Mouse (Mus musculus) adrenal gland, adult 8-10 months (tissue): ENCODE measurements at regions not wholly inside any gene's neighbourhood (a gene's known extent, or its start where the extent isn't known, plus 50 kb on each side); places are given as distances from the start of the nearest gene placed in this dataset.
A peak's percentile ranks its signal among the peaks of the same experiment; 100 is the strongest.

Experiments
- DNase-seq: peaks from one replicate; pipeline ENCODE4 v3.0.0; 2022

DNA sequence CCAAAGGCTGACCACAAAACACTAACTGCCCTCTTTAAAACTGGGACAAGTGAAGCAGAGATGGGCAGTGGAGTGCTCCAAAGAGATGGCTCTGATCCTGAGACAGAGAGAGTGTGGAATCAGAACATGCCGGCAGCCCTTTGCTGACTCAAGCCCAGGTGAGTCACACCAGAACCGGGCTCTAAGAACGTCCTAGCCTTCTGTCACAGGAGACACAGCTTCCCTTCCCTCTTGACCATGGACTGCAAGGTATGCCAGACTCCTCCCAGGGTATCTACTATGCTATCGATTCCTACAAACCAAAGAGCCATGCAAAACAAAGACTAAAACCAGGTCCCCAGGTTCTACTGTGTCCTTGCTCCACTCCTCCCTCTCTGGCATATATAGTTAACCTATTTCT, 98.0 kb downstream of the Dhx15 start:
- DNase-seq: no peak

DNA sequence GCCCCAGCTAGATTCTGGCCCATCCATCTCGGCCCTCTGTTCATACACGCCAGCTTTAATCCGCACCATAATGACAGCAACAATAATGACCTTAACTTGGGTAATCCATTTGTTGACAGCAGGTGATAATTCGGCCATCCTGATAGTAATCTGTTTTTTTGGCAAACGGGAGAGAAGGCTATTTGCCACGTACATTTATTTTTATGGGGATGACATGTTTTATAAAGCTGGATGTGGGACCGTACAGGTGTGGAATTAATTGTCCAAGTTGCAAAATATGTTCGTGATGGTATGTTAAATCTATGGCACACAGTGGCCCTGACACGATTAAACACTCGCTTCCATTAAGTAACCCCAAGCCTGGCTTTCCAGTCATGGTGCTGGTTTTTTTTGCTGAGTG, 102.2 kb downstream of the Dhx15 start:
- no peak for DNase-seq

DNA sequence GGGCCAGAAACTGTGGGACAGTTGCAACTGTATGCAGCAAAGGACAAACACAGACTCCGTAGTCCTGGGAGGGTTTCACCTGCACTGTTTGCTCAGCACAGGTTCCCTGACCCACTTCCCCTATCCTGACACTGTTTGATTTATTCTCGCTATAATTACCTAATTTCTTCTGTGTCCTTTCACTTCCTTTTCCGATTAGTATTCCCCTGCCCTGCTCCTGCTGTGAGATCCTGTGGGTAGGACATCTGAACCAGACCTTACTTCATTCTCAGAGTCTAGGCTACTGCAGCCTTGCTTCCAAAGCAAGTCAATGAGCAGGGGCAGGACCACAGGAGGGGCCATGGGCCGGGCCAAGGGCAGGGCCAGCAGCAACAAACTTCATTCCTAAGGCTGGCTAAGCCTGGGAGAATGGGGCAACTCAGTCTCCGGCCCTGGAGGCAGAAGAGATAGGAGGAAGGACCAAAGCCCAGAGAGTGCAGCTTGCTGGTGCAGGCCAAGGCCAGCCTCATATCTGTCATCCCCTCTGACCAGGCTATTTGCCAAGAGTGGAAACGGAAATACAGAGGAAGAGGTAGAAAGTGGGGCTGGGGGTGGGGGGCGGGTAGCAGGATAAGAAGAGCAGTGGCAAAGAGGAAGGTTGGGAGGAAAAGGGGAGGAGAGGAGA, 103.4 kb downstream of the Dhx15 start:
- no peak for DNase-seq

DNA sequence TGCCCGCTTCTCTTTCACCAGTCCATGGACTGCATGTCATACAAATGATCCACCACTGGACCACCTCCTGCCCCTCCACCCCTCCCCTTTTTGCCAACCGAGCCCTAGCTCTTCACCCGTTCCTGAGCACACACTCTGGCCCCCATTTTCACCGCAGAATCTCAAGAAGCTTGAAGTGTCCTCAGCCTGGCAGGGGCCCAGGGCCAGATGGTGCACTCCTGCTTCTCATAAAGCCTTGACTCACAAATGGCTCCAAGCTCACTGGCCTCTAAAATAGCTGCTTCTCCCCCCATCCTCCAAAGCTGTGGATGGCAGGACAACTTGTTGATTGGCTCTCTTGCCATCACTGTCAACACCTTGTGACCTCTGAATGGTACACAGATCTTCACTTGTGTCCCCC, 110.0 kb downstream of the Dhx15 start:
- no peak for DNase-seq

DNA sequence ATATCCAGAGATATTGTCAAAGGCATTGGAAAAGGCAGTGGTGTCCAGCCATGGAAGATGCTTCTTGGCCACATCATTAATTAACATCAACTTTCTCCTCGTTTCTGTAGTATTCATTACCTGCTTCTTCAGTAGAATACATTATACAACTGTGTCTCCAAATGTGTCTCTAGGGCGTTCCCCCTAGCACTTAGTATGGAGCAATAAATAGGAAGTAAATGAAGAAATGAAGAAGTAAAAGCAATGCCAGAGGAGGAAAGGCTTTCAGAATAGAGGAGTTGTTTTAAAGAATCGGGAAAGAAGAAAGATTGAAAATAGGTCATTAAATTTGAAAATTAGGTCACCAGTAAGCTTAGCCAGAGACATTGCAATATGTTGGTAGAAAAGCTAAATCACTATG, 112.6 kb downstream of the Dhx15 start:
- DNase-seq: no peak

DNA sequence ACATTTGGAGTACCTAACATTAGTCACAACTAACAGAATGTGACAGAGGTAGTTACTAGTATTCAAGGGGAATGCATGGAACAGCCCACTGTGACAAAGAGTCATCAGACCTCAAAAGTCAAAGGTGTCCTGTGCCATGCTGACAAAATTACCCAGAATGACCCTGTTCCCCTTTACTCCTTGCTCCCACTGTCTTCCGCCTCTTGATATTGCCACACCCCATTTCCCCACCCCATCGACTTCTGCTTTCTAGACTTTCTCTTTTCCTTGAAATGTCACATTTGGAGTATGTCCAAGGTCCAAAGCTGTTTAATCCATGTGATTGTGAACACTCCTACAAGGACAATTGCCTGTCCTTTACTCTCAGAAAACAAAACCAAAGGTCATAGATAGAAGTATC, 115.2 kb downstream of the Dhx15 start:
- DNase-seq: no peak

DNA sequence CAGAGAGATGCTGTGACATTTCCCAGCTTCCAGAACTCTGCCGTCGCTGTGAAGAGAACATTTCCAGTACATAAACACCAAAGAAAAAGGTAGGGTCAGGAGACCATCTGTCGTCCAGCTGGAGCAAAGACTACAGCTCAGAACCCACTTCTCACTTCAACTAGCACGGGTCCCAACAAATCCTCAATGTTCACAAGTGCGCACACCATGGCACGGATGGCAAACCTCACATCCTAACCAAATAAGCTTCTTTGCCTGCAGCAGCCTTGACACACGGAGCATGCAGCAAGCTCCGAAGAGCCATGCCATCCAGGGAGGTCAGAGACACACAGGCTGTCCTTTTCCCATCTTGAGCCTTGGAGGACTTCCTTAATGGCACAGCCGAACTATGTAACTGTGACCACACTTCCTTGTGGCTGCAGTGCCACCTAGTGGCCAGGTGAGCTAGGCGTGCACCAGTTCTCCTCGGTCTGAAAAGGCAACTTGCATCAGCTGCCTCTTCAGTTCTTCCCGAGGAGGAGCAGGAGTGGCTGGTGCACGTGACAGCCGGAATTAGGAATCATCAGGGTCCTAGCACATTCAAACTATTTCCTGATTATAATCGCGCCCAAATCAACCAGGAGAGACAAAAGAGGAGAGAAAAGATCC, 125.4 kb downstream of the Dhx15 start:
- DNase-seq: peak; percentile 42

DNA sequence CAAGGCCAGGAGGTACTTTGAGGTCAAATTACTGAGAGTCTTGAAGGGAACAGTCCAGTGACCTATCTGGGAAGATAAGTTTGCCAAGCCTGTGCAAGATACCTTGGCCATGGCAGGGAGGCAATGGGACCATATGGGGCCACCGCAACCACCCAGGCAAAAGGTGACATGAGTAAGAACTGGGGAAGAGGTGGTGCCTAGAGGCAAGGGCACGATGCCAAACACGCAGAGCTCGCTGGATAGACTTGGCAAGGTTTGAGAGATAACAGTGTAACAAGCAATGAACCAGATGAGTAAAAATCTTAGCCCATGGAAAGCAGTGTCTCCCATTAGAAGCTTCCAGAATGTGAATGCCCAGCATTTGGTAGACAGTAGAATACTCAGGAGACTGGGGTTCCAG, 128.1 kb downstream of the Dhx15 start:
- peak; percentile 32 for DNase-seq

DNA sequence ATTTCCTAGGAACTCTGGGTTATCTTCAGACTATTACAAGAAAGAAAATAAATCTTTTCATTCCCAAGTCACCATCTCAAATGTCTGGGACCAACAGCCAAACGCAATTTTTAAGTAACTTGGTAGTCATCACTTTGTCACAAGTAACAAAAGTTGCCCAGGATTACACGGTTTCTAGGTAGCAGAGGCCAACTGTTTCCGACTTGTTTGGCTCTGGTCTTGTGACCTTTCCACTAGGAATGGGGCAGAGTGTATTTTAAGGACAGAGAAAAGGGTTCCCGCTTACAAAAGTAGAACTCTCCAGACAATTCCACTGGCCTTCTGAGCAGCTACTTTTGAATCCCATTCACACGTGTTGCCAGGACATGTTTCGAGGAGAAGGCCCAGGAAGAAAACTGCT, 129.1 kb downstream of the Dhx15 start:
- no peak for DNase-seq

DNA sequence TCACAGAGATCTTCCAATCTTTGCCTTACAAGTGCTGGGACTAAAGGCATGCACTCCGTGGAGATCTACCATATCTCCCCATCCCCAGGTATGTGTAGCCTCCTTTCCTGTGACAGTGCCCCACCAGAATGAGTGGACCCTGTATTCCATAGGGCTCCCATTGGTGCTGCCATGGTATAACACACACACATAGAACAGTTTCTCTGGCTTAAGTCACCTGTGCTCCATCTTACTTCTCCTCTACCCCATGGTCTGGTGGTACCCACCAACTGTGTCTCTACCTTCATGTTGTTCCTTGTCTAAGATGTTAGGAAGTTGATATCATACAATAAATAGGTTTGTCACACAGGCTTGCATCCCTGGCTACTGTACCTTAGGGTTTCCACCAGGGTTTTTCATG, 133.1 kb downstream of the Dhx15 start:
- DNase-seq: no peak

DNA sequence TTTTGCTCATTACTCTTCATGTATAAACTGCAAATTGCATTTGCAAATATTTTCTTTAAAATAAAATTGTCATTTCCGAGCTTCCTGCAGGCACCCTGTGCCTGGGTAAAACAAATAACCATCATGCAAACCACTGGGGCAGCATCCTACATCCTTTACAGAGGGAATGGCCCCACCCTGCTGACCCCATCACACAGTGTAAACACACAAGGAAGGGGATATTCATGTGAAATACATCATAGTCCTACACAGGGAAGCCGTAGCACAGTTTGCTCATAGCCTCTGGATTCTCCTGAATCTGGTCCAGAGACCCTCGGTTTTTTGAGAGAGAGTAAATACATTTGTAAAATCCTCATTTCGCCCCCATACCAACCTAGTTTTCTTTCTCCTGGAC, 138.2 kb downstream of the Dhx15 start:
- DNase-seq: no peak

DNA sequence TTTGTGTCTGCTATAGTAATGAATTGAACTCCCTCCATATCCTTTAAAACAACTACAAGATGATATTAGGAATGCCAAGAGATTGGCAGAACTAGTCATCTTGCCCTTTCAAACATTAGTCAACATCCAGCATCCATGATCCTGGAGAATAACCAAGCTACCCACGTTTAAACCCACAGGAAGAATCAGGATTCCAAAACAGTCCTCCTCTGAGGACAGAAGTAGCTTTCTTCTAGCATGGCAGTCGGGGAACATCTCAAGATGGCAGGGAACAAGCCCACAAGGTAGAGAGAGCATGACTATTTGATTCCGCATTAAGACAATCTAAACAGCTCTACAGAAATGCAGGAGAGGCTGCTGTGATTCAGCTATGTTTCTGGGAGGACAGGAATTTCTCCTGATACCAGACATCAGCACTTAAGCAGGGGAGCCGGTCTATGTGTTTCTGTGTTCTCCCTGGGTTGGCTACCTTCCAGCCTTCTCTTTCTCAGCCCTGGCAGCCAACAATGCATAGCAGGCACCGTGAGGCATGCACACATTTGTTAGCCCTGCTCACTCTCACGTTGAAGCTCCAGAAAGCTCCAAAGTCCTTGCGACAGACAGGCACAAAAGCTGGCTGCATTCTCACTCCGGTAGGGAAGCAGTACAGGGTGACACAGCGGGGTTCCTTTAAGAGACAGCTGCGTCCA, 138.8 kb downstream of the Dhx15 start:
- DNase-seq: no peak

DNA sequence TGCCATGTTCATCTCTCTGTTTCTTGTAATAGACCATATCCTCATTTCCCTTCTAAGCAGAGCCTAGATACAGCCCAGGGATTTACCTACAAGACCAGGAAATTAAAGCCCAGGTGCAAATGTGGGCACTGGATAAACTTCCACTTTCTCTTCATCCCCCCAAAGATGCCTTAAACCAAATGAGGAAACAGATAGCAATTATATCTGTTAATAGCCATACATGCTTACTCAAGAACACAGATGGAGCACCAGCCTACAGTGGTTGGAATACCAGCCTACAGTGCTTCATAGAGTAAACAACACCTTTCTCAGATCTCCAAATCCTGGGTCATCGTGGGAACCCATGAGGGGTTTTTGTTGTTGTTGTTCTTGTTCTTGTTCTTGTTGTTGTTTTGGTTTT, 141.5 kb downstream of the Dhx15 start:
- no peak for DNase-seq

DNA sequence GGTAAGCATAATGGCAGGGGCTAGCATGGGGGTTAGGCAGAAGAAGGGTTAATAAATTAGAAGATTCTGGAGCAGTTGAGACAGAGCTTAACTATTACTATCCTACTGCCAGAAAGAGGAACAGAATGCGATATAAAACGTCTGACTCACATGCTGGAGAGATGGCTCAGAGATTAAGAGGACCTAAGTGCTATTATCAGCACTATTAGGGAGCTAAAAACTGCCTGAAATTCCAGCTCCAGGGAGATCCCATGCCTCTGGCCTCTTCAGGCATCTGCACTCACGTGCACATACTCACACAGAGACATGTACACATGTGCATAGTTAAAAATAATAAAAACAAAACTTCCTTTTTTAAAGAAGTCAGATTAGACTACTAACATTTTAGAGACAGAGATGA, 143.6 kb downstream of the Dhx15 start:
- DNase-seq: no peak

DNA sequence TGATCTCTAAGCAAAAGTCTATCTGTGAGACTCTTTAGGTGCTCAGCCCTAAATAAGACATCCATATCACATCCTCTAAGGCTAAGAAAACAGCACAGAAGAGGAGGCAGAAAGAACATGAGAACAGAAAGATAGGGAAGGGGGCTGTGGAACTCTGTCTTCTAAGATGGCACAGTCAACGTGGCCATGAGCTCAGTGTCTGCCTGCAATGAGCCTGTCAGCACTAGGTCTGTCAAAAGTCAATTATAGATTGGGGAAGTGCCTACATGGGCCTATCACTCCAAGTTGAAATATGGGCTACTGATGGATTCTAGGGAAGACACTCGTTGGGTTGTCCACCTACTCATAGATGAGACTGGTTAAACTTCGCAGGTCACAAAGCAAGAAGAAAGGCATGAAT, 146.2 kb downstream of the Dhx15 start:
- DNase-seq: no peak

DNA sequence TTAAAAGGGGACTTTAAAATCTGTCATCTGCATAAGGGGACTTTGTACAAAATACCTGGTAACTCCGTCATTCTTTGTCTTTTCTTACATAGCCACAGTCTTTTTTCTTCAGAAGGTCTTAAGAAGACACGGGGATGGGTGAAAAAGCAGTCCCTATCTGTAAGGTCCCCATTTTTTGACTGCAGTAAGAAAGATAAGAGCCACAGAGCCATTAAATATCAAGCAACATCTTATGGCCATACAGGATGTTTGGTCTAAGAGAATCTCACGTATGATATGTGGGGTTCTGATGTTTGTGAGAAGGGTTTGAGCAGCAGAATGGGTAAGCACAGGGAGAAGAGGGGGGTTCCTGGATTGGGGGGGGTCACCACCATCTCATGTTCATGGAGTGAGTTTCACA, 148.9 kb downstream of the Dhx15 start:
- no peak for DNase-seq

DNA sequence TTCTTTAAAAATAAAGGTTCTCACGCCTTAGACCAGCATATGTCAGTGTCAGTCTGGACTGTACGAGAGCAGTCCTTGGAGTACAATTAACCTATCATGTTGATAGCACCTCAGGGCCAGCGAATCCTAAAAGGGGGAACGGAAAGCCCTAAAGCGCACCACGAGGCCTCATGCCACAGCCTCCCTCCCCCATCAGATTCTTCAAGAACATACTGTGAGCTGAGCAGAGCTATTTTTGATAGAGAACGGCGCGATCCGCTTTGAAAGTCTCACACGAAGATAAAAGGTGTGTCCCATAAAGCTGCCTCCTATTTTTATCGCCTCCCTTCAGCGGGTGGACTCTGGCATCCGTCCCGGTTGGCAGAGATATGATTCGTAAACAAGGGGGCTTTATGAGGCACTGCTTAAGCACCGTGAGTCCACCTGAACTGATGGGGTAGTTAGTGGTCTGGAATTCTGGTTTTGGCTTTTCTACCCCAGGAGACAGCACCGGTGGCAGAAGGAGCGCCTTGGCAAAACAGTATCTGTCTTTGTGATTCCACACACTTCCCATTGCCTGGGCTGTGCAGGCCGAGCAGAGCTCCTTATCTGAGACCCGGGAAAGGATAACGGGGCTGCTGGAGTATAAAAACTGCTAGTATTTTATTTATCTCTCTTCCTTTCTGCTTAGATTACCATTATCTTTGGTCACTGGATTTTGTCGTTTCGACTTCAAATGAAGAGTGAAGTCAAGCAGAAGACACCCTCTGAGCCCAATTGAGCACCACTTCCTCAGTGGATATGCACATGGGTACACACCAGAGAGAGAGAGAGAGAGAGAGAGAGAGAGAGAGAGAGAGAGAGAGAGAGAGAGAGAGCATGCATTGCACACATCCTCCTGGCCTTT, 149.6 kb downstream of the Dhx15 start:
- no peak for DNase-seq

DNA sequence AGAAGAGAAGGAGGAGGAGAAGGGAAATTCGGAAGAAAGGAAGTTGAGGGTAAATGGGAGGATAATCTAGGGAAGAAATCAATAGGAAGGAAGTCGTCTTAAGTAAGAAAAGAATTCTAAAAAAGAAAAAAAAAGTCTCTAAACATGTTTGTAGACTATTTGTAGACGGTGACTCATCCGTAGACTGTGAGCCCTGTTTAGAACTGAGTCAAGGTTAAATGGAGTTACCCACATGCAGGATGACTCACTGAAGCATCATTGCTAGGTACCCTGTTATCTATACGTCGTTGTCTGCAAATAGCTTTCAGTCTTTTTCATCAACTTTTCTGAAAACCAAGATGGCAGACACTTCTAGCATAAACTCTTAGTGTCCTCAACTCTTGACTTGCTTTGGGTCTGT, 155.0 kb downstream of the Dhx15 start:
- no peak for DNase-seq

DNA sequence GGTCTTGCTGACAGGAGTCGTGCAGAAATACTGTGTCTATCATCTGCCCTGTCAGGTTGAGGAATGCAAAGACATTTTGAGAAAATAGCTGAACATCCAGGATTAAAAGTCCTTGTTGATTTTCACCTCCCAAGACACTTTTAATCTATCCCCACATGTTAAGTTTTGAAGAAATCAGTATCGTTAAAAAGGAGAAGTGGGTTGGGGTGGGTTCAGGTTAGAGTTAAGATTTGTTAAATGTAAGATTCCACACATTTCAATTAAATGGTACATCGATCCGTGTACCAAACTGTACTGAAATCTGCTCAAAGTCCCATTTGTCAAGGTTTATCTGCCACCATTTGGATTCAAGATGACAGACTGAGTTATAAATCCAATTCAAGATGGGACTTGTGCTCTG, 162.8 kb downstream of the Dhx15 start:
- no peak for DNase-seq

DNA sequence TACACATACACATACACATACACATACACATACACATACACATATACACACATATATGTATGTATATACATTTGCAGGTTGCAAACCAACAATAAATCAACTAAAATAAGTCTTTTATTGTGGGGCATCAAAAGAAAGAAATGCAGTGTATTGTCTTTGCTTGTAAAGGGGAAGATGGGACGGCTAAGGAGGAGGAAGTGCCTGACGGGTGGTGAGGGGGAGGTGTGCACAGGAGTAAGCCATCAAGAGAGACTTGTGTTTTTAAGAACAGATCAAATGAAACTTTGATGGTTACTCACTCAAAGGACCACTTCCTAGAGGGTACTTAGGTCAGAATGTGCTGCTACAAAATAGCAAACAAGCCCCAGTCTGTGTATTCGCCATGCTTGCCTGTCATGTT, 164.2 kb downstream of the Dhx15 start:
- DNase-seq: no peak

DNA sequence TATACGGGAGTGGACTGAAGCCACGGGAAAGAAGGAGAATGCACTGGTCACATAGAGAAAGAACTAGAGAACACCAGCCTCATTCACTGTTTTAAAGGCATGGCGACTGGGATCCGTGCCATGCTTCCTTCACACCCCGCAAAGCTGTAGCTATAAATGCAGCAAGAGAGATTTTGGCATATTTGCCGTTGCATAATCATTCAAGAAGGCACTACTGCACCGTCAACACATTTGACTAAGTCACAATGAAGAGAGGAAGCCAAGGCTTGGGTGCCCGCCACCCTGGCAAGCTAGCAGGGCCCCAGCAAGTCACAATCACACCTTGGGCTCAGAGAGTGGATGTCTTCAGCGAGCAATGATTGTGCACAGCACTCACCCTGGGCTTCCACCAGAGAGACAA, 167.1 kb downstream of the Dhx15 start:
- no peak for DNase-seq

DNA sequence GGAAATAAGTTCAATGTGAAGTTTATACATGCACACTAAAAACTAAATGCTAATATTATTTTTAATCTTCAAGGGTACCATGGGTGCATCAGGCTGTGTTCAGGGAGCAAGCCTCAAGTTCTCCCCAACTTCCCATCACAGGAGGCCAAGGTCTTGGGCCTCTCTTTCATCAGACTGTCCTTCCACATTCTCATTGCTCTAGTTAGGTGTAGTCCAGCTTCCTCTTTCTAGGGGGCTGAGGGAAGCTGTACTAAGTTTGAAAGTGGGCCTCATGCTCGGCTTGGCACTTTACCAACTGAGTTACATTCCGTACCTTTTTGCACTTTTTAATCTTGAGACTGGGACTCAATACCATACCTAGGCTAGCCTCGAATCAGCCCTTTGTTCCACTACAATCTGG, 173.3 kb downstream of the Dhx15 start:
- DNase-seq: no peak

DNA sequence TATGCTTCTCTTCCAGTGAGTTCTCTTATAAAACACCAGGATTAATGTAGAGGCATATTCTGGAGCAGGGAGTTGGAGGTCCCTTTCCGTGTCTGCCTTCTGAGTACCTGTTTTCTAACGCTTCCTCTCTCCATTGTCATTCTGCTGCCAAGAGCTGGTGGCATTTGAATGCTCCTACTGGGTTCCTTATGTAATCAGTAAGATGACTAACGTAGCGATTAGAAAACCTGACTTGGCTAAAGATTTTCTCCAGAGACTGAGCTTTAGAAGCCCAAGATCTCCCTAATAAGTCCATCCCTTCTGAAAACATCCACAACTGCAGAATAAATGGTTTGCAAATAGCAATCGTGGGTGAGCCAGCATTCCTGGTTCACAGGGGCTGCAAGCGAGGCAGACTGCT, 174.5 kb downstream of the Dhx15 start:
- no peak for DNase-seq
